Mouse (Mus musculus) olfactory bulb, adult 2 months (tissue): ENCODE data around the gene Traf3ip2. TPM values are rescaled to one million over a fixed set of nuclear protein-coding genes. Genes with fewer than 3 reads are reported as not detected.
A peak's percentile ranks its signal among the peaks of the same experiment; 100 is the strongest.

ENCODE experiments used
- H3K27ac ChIP-seq: fragments of 200-500 bp; 2 replicates; pipeline ENCODE4 v1.5.1; 2012; ENCODE audit warnings: low read depth, low read length; ENCODE audit not compliant: insufficient read depth
- H3K4me1 ChIP-seq: fragments of 200-500 bp; 2 replicates; pipeline ENCODE4 v1.6.1; 2012; ENCODE audit warnings: low read length; ENCODE audit not compliant: control insufficient read depth, insufficient read depth
- H3K4me3 ChIP-seq: fragments of 200-500 bp; 2 replicates; pipeline ENCODE4 v1.5.1; 2012; ENCODE audit warnings: mild to moderate bottlenecking, low read depth, low read length, moderate library complexity; ENCODE audit not compliant: insufficient read depth
- CTCF ChIP-seq: fragments of 200-500 bp; IDR thresholded peaks from 2 replicates; pipeline ENCODE4 v1.5.1; 2012; ENCODE audit warnings: low read depth, mild to moderate bottlenecking, low read length, moderate library complexity; ENCODE audit not compliant: insufficient read depth
- POLR2A ChIP-seq: fragments of 200-500 bp; IDR thresholded peaks from 2 replicates; pipeline ENCODE4 v1.6.1; 2012; ENCODE audit warnings: mild to moderate bottlenecking, low read depth, low read length, moderate library complexity; ENCODE audit not compliant: insufficient read depth
- WGBS: fragments of 180-500 bp; shearing (Covaris S2); methylation state at CpG from one replicate; pipeline ENCODE4 v1.1.7; 2018; 5-methylcytosine and 5-hydroxymethylcytosine counted together
- polyA plus RNA-seq: library from polyadenylated mRNA; stranded (reverse); fragments of >200 nt; gene quantifications from 2 replicates; pipeline ENCODE4 v1.2.4, GENCODE M21; 2012; ENCODE audit warnings: low replicate concordance; ENCODE audit not compliant: missing spikeins, insufficient read depth, insufficient read length

Gene Traf3ip2
- polyA plus RNA-seq, 1 experiment: not detected

DNA sequence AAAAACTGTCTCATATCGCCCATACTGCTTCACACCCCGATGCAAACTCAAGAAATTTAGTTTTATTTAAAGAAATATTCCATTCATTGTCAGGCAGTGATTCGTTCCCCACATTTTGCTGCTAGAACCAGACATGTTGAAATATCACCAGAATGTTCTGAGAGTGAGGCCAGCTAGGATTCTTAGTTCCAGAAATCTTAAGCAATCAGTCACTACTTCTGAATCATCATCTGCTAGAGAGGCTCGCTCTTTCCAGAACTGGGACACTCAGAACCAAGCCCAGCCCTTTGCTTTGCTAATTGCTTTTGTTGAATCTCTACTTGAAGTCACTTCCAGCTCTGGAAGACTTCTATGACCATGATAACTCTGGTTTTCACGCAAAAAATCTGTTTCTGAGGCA is 27.0 kb downstream of the Traf3ip2 start:
- WGBS: 71% methylated on average over 5 of the region's 5 CpGs
- no peak for TF ChIP-seq POLR2A
- TF ChIP-seq CTCF: no peak
- H3K4me1 ChIP-seq: peaks cover 9% of the 10 kb centered on the region
- no peak overlapping the region for H3K4me3 ChIP-seq
- H3K27ac ChIP-seq: no peak overlapping the region

DNA sequence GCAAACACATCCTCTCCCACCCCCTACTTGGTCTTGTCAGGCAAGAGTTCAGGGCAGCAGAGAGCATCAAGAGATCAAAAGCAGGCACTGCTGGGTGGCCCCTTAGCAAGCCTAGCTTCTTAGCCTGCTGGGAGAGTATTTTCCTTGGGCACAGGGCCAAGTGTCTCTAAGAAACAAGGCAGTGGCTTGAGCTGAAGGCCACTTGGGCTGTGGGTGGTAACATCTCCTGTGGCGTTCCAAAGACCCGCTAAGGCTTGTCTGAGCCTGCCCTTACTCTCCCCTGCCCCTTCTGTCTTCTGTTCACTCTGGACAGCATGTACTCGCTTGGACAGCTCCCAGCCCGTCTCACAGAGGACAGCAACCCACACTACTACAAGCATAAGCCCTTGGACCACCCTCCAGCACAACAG is 28.1 kb downstream of the Traf3ip2 start:
- no peak for TF ChIP-seq CTCF
- TF ChIP-seq POLR2A: no peak
- Histone ChIP-seq H3K27ac (no peak overlapping the region), H3K4me3 (no peak overlapping the region), H3K4me1 (peaks cover 10% of the 10 kb centered on the region)
- 39% methylated on average over 4 of the region's 4 CpGs for WGBS

DNA sequence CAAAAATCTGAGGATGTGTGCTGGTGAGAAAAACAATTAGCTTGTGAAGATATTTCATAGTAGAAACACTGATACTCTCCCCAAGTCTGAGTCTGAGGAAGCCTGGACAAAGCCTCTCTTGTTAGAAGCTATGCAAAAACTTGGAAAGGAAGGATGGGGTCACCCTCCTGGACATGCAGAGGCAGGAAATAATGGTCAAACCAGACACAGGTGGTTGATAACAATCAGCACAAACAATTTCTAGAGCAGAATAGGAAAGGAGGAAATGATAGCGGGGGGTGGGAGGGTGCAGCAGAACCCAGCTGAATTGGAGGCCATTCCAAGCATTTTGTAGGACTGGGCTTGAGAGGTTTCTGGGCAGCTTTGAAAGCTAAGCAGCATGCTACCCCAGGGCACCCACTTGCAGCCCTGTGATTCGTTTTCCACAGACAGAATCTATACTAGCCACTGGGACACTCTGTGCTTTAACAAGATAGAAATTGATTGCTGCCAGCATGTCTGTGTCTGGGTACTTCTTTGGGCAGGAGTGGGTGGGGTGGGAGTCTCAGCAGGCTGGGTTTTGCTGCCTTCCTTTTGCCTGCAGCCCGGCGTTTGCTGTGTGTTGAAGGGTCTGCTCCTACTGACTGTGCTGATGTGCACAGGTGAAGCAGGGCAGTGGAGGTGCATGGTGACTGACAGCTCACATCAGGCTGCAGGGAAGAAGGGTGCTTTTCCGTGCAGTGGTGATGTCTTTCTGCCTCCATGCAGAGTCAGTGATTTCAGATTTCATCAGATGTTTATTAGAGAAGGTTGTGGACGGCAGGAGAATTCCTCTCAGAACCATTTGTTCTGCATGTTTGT is 33.3 kb downstream of the Traf3ip2 start:
- 37% methylated on average over 6 of the region's 6 CpGs for WGBS
- Histone ChIP-seq H3K27ac (0 out of 2 replicates have a peak overlapping the region, but pooled peaks have one; percentile 28), H3K4me1 (peaks cover 12% of the 10 kb centered on the region), H3K4me3 (no peak overlapping the region)
- TF ChIP-seq POLR2A: no peak
- TF ChIP-seq CTCF: no peak

DNA sequence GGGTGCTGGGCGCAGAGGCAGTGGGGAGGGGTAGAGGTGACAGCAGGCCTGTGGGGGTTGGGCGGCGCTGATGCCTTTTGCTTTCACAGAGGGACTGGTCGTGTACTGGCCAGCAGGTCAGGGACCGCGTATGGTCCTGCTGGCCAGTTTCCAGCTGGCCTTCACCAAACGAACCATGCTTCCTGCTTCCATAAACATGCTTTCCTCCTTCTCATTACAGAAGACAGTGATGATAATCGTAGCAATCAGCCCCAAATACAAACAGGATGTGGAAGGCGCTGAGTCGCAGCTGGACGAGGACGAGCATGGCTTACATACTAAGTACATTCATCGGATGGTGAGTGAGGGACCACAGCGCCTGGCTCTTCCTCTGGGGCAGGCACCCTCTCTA is 33.9 kb downstream of the Traf3ip2 start:
- Histone ChIP-seq H3K4me3 (no peak overlapping the region), H3K4me1 (peaks cover 11% of the 10 kb centered on the region), H3K27ac (peak overlapping the region; percentile 28; the same call in 1 of the 2 replicates)
- TF ChIP-seq CTCF (no peak), POLR2A (no peak)
- 24% methylated on average over 14 of the region's 14 CpGs for WGBS

DNA sequence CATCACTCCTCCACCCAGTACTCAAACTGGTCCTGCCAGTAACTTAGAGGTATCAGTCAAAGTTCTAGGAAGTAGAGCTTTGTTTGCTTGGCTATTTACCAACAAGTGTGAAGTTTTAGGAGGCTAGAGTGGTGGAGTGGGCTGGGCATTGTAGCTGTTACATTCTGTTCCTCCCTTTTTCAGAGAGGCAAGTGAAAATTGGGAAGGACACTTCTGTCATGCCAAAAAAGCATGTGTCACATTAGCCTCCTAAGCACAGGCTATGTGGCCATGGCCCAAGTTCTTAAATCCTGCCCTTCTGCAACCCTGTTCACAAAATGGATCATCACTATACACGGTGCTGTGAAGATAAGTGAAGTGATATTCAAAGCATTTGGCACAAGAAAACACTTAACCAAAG is 34.4 kb downstream of the Traf3ip2 start:
- H3K27ac ChIP-seq: no peak overlapping the region
- WGBS: 72% methylated on average over 1 of the region's 1 CpGs
- no peak overlapping the region for H3K4me3 ChIP-seq
- TF ChIP-seq POLR2A (no peak), CTCF (no peak)
- peaks cover 11% of the 10 kb centered on the region for H3K4me1 ChIP-seq

DNA sequence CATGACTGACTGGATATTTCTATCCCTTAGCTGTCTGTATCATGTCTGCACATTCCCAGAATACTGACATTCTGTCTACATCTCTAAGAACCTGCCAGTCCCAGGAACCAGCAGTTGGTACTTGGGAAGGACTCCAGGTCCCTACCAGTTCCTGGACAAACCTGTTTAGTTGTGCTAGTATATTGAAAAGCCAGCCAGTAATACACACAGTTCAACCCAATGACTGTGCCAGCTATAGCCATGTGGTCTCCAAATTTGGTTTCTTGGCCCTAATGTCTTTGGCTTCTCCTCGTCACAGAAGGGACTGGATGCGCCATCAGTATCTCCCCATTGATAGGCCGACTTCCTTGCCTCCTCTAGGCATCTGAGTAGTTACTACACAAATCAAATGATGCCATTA is 35.5 kb downstream of the Traf3ip2 start:
- 93% methylated on average over 3 of the region's 3 CpGs for WGBS
- Histone ChIP-seq H3K27ac (no peak overlapping the region), H3K4me3 (no peak overlapping the region), H3K4me1 (peaks cover 11% of the 10 kb centered on the region)
- no peak for TF ChIP-seq CTCF
- TF ChIP-seq POLR2A: no peak

DNA sequence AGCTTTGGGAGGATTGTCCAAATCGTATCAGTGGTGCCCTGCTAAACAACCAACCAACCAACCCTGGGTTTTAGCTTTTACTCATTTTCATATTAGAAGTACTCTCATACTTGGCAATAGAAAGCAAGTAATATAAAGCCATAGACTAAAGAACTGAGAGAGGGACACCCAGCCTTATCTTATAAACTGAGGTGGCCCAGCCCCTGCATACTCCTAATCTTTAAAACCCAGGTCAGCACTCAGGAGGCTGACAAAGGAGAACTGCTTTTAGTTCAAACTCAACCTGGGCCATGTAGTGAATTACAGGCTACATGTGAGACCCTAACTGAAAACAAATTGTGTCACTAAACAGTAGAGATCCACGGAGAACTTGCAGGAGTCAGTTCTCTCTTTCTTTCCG is 36.8 kb downstream of the Traf3ip2 start:
- 92% methylated on average over 3 of the region's 3 CpGs for WGBS
- TF ChIP-seq CTCF (no peak), POLR2A (no peak)
- Histone ChIP-seq H3K27ac (no peak overlapping the region), H3K4me3 (no peak overlapping the region), H3K4me1 (peaks cover 19% of the 10 kb centered on the region)

DNA sequence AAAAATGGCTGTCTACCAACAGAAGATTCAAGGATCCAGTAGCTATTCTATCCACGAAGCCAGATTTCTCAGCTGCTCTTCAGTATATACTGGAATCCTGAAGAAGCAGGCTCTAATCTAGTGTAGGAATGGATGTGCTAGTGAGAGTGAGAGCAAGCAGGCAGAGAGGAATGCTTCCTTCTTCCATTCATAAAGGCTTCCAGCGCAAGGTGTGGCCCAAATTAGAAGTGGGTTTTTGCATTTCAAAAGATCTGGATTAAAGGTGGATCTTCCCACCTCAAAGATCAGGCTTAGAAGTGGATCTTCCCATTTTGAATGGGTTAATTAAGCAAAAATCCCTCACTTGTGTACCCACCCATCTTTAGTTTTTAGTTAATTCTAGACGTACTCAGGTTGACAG is 37.6 kb downstream of the Traf3ip2 start:
- 95% methylated on average over 3 of the region's 3 CpGs for WGBS

DNA sequence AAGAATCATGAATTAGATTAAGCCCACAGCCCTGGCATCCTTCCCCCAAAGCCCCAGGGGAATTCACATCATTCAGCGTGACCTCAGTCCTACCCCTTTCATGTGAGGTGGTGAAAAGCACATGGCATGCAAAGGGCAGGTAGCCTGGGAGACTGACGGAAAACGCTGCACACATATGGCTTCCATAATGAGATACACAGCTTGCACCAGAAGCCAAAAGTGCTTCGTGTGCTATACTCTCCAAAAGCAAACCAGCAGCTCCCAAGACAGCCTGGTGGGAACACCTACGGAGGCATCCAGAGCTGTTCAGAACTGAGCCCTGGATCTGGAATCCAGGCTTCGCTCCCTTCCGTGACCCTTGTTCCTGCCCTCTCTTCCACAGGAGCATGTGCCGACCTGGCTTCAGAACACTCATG is 41.3 kb downstream of the Traf3ip2 start:
- 60% methylated on average over 8 of the region's 8 CpGs for WGBS
- Histone ChIP-seq H3K4me1 (peaks cover 8% of the 10 kb centered on the region), H3K4me3 (no peak overlapping the region), H3K27ac (no peak overlapping the region)
- TF ChIP-seq CTCF (no peak), POLR2A (no peak)

More for the DNA sequence above, 37.6 kb downstream of the Traf3ip2 start:
- H3K4me3 ChIP-seq: no peak overlapping the region
- TF ChIP-seq CTCF: no peak
- TF ChIP-seq POLR2A: no peak
- no peak overlapping the region for H3K27ac ChIP-seq
- peaks cover 19% of the 10 kb centered on the region for H3K4me1 ChIP-seq

DNA sequence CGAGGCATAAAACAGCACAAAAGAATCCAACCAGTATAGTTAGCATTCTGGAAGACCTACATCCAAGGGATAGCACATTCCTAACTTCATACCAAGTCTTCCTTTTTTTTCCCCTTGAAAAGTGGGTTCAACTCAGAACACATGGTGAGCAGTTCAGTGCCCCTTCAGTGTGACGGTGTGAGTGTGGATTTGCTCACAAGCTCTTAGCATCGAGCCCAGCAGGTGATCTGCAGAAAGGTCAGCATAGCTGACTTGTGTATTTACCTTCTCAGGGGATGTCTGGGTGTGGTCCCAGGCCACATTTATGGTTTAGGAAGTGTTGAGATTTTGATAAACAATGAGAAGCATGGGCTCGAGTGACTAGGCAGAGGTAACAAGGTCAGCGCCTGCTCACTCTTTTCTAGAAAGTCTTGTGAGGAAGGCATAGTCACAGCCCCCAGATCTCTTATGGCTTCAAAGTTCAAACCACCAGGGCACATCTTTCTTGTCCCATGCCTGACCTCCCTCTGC is 46.2 kb downstream of the Traf3ip2 start:
- peaks cover 15% of the 10 kb centered on the region for H3K4me1 ChIP-seq
- H3K4me3 ChIP-seq: no peak overlapping the region
- TF ChIP-seq POLR2A: no peak
- TF ChIP-seq CTCF: no peak
- H3K27ac ChIP-seq: peak overlapping the region; percentile 20; the same call in 1 of the 2 replicates
- 51% methylated on average over 5 of the region's 5 CpGs for WGBS
